Mouse (Mus musculus) embryonic facial prominence, embryonic 15.5 days (tissue): ENCODE measurements around the gene Pcdh19. TPM values are rescaled to one million over a fixed set of nuclear protein-coding genes. Genes with fewer than 3 reads are reported as not detected.

Experiments
- ATAC-seq: fragments of 200-750 bp; cut with Nextera tagmentation; 2 replicates; pipeline ENCODE4 v1.8.0; 2017; ENCODE audit warnings: low read depth, moderate TSS enrichment; ENCODE audit not compliant: insufficient number of reproducible peaks, low FRiP score, low TSS enrichment
- H3K27ac ChIP-seq: fragments of 300-500 bp; sonication (generic); replicated peaks from 2 replicates; pipeline ENCODE4 v1.5.1; 2015; ENCODE audit warnings: mild to moderate bottlenecking, inconsistent platforms
- H3K27me3 ChIP-seq: fragments of 300-500 bp; sonication (generic); 2 replicates; pipeline ENCODE4 v1.6.1; 2015; ENCODE audit warnings: inconsistent platforms
- H3K36me3 ChIP-seq: fragments of 300-500 bp; sonication (generic); 2 replicates; pipeline ENCODE4 v1.6.1; 2015; ENCODE audit warnings: mild to moderate bottlenecking, inconsistent platforms
- H3K4me1 ChIP-seq: fragments of 300-500 bp; sonication (generic); 2 replicates; pipeline ENCODE4 v1.6.1; 2015; ENCODE audit warnings: inconsistent platforms
- H3K4me2 ChIP-seq: fragments of 300-500 bp; sonication (generic); replicated peaks from 2 replicates; pipeline ENCODE4 v1.6.1; 2015; ENCODE audit warnings: mild to moderate bottlenecking, inconsistent platforms
- H3K4me3 ChIP-seq: fragments of 300-500 bp; sonication (generic); replicated peaks from 2 replicates; pipeline ENCODE4 v1.5.1; 2015; ENCODE audit warnings: mild to moderate bottlenecking, inconsistent platforms
- H3K9ac ChIP-seq: fragments of 300-500 bp; sonication (generic); 2 replicates; pipeline ENCODE4 v1.6.1; 2015; ENCODE audit warnings: inconsistent platforms
- H3K9me3 ChIP-seq: fragments of 300-500 bp; sonication (generic); replicated peaks from 2 replicates; pipeline ENCODE4 v1.6.1; 2016; ENCODE audit warnings: inconsistent platforms
- WGBS: fragments of 180-500 bp; shearing (Covaris S2); methylation state at CpG from one replicate; pipeline ENCODE4 v1.1.7; 2015; 5-methylcytosine and 5-hydroxymethylcytosine counted together
- polyA plus RNA-seq: library from polyadenylated mRNA; unstranded; fragments of >200 nt; fragmentation: Nextera tagmentation; extraction: Ambion mirVana; gene quantifications from 2 replicates; pipeline ENCODE4 v1.2.1, GENCODE M21; 2015

The Pcdh19 gene
- polyA plus RNA-seq, 1 experiment from 2014 or later = 4.6 TPM

GRCm38 (mm10) chrX:133657308-133658302 is 31.2 kb downstream of the Pcdh19 start:
- Histone ChIP-seq H3K9me3 (no peaks in the 10 kb centered on the region), H3K4me1 (0 out of 2 replicates have a peak, but pooled peaks cover 5% of the 10 kb centered on the region), H3K4me3 (no peak overlapping the region; the same call in 1 of the 2 replicates), H3K36me3 (no peaks in the 10 kb centered on the region), H3K27ac (no peak overlapping the region), H3K4me2 (0 out of 2 replicates have a peak overlapping the region, but pooled peaks have one; percentile 28), H3K27me3 (no peaks in the 10 kb centered on the region; the same call in 1 of the 2 replicates), H3K9ac (no peak overlapping the region)
- 20% methylated on average over 9 of the region's 9 CpGs for WGBS
- no peak for ATAC-seq

DNA sequence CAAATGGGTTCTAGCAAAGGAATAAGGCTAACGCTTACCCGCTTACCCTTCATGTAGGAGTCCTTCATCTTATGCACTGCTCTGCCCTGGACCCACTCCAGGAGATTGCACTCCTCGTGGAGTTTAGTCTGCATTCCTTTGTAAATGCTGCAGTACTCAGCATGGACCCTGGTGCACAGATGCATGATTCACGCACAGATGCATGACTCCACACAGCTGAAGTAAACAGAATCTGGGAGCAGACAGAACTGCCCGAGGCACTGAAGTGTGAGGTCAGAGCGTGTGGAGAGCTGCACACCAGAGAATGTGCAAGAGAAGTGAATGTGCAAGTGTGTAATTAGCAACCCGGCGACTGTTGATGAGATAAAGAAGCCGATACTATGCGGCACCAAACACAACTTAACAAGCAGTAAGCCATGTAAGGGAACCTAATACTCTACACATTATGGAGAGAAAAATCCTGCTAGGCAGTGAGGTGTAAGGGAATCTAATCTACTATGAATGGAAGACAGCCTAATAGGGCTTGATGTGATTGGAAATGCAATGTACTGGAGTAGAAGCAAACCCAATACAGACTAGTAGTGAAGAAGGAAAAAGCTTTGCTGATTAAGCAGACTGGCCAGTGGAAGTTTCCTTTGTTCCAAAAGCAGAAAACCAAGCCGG is 32.8 kb downstream of the Pcdh19 start:
- Histone ChIP-seq H3K36me3 (no peaks in the 10 kb centered on the region), H3K27ac (no peak overlapping the region), H3K4me3 (no peak overlapping the region), H3K4me1 (0 out of 2 replicates have a peak, but pooled peaks cover 5% of the 10 kb centered on the region), H3K4me2 (no peak overlapping the region), H3K9me3 (no peaks in the 10 kb centered on the region), H3K9ac (no peak overlapping the region), H3K27me3 (no peaks in the 10 kb centered on the region; the same call in 1 of the 2 replicates)
- WGBS = 36% methylated on average over 11 of the region's 11 CpGs
- ATAC-seq = peak; percentile 54; the same call in 1 of the 2 replicates

DNA sequence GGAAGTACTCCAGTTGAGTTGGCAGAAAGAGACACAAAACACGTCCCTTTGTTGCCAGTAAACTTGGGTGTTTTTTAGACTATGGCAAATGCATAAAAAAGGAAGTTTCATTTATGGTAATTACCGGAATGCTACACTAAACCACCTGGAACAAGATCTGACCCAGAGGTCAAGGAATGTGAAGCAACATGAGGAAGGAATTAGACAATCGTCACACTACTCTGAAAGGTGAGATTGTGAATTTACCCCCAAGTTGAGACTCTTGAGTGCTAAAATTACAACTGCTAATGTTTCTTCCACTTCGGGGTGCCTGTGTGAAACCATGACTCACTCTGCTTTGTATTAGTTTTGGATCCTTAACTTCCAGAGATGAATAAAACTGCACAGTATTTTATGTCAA is 33.6 kb downstream of the Pcdh19 start:
- no peak for ATAC-seq
- Histone ChIP-seq H3K9ac (no peak overlapping the region), H3K4me1 (0 out of 2 replicates have a peak, but pooled peaks cover 5% of the 10 kb centered on the region), H3K27me3 (no peaks in the 10 kb centered on the region; the same call in 1 of the 2 replicates), H3K27ac (no peak overlapping the region), H3K4me3 (no peak overlapping the region), H3K36me3 (no peaks in the 10 kb centered on the region), H3K4me2 (no peak overlapping the region), H3K9me3 (no peaks in the 10 kb centered on the region)
- WGBS = 33% methylated on average over 4 of the region's 4 CpGs

- H3K9ac ChIP-seq = no peak overlapping the region
- H3K27ac ChIP-seq = no peak overlapping the region
- WGBS = 72% methylated on average over 3 of the region's 3 CpGs
Measured at GRCm38 (mm10) chrX:133653071-133653470, 35.7 kb downstream of the Pcdh19 start.

DNA sequence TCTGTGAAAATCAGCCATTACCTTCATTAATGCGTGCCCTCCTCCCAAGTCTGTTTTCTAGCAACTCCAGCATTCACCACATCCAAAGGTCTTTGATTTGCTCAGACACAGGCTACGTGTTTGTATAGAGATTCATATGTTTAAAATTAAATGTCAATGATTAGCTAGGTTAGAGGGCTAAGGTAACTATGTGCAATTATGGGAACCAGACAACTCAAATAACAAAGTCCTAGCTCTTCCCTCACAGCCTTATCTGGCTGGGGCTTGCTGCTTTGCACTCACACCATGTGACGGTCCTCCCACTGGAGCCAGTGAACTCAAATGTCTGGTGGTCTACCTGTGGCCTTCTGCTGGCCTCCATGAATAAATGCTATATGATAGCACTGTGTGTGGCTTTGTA is 38.4 kb downstream of the Pcdh19 start:
- WGBS = 69% methylated on average over 3 of the region's 3 CpGs
- Histone ChIP-seq H3K9me3 (no peaks in the 10 kb centered on the region), H3K4me3 (no peak overlapping the region), H3K4me2 (no peak overlapping the region), H3K27ac (no peak overlapping the region), H3K4me1 (no peaks in the 10 kb centered on the region), H3K36me3 (no peaks in the 10 kb centered on the region), H3K27me3 (no peaks in the 10 kb centered on the region), H3K9ac (no peak overlapping the region)
- no peak for ATAC-seq

More at GRCm38 (mm10) chrX:133653071-133653470, 35.7 kb downstream of the Pcdh19 start:
- Histone ChIP-seq H3K4me1 (0 out of 2 replicates have a peak, but pooled peaks cover 5% of the 10 kb centered on the region), H3K27me3 (no peaks in the 10 kb centered on the region), H3K36me3 (no peaks in the 10 kb centered on the region), H3K4me2 (no peak overlapping the region), H3K9me3 (no peaks in the 10 kb centered on the region), H3K4me3 (no peak overlapping the region)
- ATAC-seq = no peak

GRCm38 (mm10) chrX:133647809-133648208 is 41.0 kb downstream of the Pcdh19 start:
- Histone ChIP-seq H3K9me3 (no peaks in the 10 kb centered on the region), H3K4me1 (no peaks in the 10 kb centered on the region), H3K27ac (no peak overlapping the region), H3K4me2 (no peak overlapping the region), H3K36me3 (no peaks in the 10 kb centered on the region), H3K9ac (no peak overlapping the region), H3K27me3 (no peaks in the 10 kb centered on the region), H3K4me3 (no peak overlapping the region)
- ATAC-seq = no peak
- WGBS = 49% methylated on average over 2 of the region's 2 CpGs

DNA sequence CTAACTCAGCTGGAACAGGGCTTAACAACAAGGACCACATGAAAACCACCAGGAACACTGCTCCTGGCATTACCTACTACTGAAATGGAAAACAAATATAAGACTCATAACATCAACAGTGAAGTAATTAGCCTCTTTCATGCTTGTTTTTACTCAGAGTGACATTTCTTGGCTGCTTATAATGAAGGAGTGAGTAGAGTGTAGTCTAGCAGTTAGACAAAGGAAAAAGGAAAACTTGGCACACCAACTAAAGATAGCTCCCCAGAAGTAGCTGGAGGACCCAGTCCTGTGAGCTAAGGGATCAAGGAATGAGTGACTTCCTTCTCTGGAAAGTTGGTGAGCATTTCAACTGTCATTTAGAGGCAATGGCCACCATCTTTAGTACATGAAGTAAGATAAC is 49.3 kb downstream of the Pcdh19 start:
- Histone ChIP-seq H3K4me3 (no peak overlapping the region), H3K4me1 (no peaks in the 10 kb centered on the region), H3K36me3 (no peaks in the 10 kb centered on the region), H3K27ac (no peak overlapping the region), H3K27me3 (no peaks in the 10 kb centered on the region), H3K9me3 (no peaks in the 10 kb centered on the region), H3K4me2 (no peak overlapping the region), H3K9ac (no peak overlapping the region)
- ATAC-seq = no peak

DNA sequence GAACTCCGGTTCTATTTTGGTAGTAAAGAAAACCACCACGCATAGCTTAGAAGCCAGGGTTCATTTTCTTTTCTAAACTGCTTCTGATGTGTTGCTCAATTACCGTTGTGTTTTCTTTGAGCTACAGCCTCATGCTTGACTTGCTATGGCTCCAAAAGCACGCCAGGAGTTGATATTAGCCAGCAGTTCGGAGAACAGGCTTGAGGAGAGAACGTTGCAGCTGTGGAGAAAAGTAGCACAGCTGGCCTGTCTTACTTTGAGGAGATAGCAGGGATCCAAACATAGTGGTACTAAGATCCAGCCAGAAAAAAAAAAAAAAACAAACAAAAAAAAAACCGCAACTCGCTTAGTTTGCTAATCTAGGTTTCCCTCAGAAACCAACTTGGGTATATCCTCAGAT is 59.2 kb downstream of the Pcdh19 start:
- ATAC-seq = no peak
- Histone ChIP-seq H3K27ac (no peak overlapping the region), H3K9ac (no peak overlapping the region), H3K4me1 (no peaks in the 10 kb centered on the region), H3K4me3 (no peak overlapping the region), H3K9me3 (no peaks in the 10 kb centered on the region), H3K27me3 (no peaks in the 10 kb centered on the region), H3K36me3 (no peaks in the 10 kb centered on the region), H3K4me2 (no peak overlapping the region)
- WGBS = 80% methylated on average over 8 of the region's 8 CpGs

GRCm38 (mm10) chrX:133618222-133618621 is 70.6 kb downstream of the Pcdh19 start:
- no peak overlapping the region for H3K27ac ChIP-seq
- H3K9me3 ChIP-seq = no peaks in the 10 kb centered on the region
- H3K4me1 ChIP-seq = no peaks in the 10 kb centered on the region
- H3K4me3 ChIP-seq = no peak overlapping the region
- no peak overlapping the region for H3K9ac ChIP-seq
- no peaks in the 10 kb centered on the region for H3K27me3 ChIP-seq
- no peak overlapping the region for H3K4me2 ChIP-seq
- no peaks in the 10 kb centered on the region for H3K36me3 ChIP-seq
- 44% methylated on average over 1 of the region's 1 CpGs for WGBS
- ATAC-seq = no peak

- peaks cover 3% of the 10 kb centered on the region; the same call in 1 of the 2 replicates for H3K27me3 ChIP-seq
- ATAC-seq = no peak
- H3K9me3 ChIP-seq = no peaks in the 10 kb centered on the region
- no peak overlapping the region for H3K27ac ChIP-seq
- no peaks in the 10 kb centered on the region for H3K36me3 ChIP-seq
- H3K4me3 ChIP-seq = no peak overlapping the region
- no peak overlapping the region for H3K9ac ChIP-seq
- 28% methylated on average over 4 of the region's 4 CpGs for WGBS
- no peak overlapping the region for H3K4me2 ChIP-seq
- H3K4me1 ChIP-seq = no peaks in the 10 kb centered on the region
Measured at GRCm38 (mm10) chrX:133605828-133606227, 83.0 kb downstream of the Pcdh19 start.

DNA sequence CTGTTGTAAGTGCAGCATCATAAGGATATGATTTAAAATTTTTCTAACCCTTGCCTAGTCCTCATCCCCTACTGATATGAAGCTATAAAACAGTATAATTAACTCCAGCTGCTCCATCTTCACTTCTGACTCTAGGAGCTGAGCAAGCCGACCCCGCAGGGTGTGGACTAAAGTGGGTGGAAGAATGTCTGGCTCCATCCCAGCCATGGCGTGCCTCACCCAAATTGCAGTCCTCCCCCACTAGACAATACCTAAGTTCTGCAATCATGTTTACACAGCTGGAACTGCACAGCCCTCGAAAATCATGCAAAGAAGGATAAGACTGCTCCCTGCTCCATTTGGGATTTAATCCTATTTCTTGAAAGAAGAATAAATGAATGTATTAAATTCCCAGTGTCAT is 84.5 kb downstream of the Pcdh19 start:
- H3K27ac ChIP-seq = no peak overlapping the region
- H3K27me3 ChIP-seq = peaks cover 3% of the 10 kb centered on the region; the same call in 1 of the 2 replicates
- no peak overlapping the region for H3K9ac ChIP-seq
- 24% methylated on average over 4 of the region's 4 CpGs for WGBS
- no peak overlapping the region for H3K4me3 ChIP-seq
- H3K36me3 ChIP-seq = no peaks in the 10 kb centered on the region
- no peaks in the 10 kb centered on the region for H3K9me3 ChIP-seq
- no peak overlapping the region for H3K4me2 ChIP-seq
- 0 out of 2 replicates have a peak, but pooled peaks have one; percentile 51 for ATAC-seq
- H3K4me1 ChIP-seq = no peaks in the 10 kb centered on the region
